Mouse (Mus musculus) granulocyte monocyte progenitor cell, adult 5-6 weeks (primary cell): ENCODE measurements around the gene Stac. TPM values are rescaled to one million over a fixed set of nuclear protein-coding genes. Genes with fewer than 3 reads are reported as not detected.

Experiments used
- ATAC-seq: replicated peaks from 2 replicates; pipeline ENCODE4 v1.8.0; 2016; ENCODE audit warnings: mild to moderate bottlenecking, moderate TSS enrichment, inconsistent platforms; ENCODE audit not compliant: poor library complexity, severe bottlenecking
- total RNA-seq, 2 experiments: library from RNA; stranded (forward) in 1 of 2; stranded (reverse) in 1 of 2; fragments of 200-712, 200-1000 nt in 1 of 2; fragments of >200 nt in 1 of 2; fragmentation: Nextera tagmentation in 1 of 2; gene quantifications; 2 replicates each; pipeline ENCODE4 v1.2.3; 2014 to 2017

The Stac gene
- total RNA-seq, 2 experiments from 2014 or later: not detected

DNA sequence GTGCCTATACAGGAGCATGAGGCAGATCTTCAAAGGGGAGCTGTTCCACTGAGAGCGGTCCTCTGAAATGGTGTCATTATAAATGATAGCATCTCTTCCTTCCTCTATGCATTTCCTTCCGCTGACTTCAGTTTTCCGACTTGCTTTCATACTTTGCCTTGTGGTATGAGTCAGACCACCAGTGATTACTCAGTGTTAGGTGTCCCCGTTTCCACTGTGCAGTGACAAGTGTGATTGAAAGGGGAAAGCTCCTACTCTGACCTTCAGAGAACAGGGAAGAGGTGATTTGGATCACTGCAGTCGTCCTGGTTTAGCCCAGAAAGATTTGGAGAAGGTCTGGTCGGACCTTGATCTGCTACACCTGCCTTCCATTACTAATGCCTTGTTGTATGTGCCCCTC lies 81.4 kb downstream of the Stac start:
- ATAC-seq: no peak

DNA sequence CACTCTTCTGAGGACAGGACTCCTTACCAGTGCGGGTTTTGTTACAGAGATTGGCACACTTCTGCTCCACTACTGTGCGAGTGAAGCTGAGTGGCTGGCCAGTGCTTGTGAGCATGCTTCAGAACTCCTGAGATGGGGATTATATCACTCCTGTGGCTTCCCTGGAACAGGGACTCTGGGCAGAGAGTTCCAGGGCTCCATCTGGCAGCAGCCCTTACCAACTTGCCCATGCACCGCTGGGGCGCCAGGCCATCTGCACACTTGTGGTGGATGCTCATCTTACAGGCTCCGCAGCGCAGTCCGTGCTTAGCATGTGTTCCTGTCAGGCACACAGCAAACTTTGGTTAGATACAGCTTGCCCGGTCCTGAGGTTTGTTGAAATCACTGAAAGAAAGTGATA lies 83.5 kb downstream of the Stac start:
- no peak for ATAC-seq

DNA sequence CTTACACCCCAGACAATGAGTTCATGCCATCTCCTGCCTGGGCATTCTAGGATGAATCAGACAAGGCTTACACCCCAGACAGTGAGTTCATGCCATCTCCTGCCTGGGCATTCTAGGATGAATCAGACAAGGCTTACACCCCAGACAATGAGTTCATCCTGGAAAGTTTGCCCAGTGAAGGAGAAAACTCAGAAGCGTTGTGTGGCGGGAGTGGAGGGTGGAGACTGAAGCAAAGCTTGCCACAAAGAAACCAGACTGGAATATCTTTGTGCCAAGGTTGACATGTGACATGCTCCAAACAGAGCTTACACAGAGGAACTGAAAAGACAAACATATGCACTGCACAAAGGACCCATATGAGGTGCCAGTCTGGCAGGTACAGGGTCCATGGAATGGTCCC lies 102.6 kb downstream of the Stac start:
- no peak for ATAC-seq

DNA sequence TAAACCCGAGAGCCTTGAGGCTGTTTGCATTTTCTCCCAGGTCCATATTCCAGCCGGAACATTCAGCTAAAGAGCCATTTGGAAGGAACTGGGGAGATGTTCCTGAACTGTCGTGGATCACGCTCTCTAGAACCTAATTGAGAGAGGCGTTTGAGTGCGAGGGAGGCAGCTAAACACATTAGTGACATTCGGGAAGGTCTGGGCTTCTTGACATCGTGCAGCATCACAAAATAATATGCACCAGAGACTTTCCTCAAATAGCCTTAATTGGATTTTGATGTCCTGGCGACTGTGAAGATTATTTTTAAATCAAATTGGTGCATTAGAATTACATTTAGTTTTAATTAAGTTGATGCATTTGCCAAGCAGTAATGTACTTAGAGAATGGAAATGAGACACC lies 111.4 kb downstream of the Stac start:
- no peak for ATAC-seq

DNA sequence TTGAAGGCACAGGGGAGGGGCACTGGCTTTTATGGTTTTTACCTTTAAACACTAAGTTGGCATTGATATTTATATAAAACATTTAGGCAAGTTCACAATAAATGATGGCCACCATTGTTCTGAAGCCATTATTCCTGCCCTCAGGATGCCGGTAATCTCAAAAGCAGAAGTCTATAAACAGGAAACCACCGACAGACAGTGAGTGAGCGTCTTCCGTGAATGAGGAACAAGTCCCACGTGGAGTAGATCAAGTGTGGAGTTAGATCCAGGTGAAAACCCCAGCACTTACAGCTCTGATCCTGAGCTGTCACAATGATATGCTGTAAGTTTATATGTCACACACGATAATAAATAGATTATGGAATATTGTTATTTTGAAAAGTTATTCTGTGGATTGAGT lies 112.7 kb downstream of the Stac start:
- peak; percentile 98 for ATAC-seq

DNA sequence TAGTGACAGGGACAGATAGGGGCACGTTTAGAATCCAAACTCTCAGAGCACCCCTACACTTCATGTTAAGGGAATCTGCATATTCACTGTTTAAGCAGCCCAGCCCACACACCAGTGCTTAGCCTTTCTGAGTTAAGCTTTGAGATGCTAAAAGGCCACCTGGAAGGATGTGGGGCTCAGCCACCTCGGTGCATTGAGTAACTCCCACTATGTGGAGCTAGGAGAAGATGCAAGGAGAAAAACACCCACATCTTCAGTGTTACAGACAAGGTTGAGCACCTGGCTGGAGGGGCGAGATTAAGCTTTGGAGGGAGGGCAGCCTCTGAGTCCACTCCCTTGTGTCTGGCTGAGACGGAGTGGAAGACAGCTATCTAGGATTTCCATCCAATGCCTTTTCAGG lies 114.3 kb downstream of the Stac start:
- ATAC-seq: no peak

DNA sequence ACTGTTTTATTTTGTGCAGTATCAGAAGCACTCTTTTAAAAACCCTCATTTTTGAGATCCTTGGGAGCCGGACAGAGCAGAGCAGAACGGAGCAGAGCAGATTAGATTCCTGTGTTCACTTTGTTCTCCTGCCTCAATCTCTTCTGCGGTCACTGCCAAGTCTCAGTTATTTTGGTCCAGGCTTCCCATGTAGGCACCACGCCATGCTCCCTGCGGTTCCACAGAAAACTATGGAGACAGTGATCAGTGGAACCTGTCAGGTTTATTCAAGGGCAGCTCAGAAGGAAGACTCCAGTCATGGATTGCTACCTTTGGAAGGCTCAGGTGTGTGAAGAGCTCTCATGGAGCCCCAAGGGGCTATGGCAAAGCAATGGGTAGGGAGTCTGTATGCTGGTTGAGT lies 116.3 kb downstream of the Stac start:
- ATAC-seq: no peak

DNA sequence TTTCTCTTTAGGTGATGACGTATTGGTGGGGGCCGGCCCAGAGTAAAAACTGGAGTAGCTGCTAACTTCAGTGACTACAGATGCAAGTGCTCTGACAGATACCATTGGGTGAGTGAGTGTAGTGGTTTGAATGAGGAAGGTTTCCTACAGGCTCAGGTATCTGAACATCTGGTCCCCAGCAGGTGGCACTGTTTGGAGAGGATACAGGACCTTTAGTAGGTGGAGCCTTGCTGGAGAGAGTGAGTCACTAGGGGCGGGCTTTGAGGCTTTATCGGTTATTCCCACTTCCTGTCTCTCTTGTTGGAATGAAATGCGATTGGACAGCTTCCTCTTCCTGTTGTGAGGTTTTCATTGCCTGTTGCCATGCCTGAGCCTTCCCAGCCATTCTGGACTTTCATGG lies 118.5 kb downstream of the Stac start:
- peak; percentile 96 for ATAC-seq

DNA sequence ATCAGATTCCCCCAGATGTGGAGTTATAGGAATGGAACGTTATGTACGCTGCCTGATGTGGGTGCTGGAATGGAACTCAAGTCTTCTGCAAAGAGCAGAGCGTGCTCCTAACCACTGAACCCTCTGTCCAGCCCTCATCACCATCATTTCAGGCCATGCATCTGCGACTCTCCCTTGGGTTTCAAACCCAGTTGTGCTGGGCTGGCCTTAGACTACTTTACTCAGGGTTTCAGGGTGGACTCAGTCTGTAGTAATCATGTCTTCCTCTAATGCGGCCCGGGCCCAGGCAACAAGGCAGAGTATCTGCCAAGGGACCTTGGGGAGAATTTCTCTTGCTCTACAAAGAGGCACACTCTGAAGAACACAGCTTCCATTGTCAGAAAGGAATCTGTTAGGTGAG lies 126.0 kb downstream of the Stac start:
- ATAC-seq: no peak

DNA sequence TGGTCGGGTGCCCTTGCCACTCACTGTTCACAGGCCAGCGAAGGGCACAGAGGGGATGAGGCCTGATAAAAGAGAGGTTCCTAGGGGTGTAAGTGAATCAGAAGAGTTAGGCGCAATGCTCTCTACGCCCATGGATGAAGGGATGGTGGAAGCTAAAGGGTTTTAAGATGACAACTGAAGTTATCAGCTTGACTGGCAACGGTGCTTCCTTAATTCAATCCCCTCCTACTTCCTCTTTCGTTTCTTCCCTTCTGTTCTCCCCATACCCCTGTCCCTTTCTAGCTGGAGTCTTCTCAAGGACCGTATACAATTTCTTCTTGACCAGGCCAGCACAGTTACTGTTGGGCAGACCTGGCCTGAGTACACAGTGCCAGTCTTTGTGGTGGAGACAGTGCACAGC lies 126.9 kb downstream of the Stac start:
- peak; percentile 85 for ATAC-seq

DNA sequence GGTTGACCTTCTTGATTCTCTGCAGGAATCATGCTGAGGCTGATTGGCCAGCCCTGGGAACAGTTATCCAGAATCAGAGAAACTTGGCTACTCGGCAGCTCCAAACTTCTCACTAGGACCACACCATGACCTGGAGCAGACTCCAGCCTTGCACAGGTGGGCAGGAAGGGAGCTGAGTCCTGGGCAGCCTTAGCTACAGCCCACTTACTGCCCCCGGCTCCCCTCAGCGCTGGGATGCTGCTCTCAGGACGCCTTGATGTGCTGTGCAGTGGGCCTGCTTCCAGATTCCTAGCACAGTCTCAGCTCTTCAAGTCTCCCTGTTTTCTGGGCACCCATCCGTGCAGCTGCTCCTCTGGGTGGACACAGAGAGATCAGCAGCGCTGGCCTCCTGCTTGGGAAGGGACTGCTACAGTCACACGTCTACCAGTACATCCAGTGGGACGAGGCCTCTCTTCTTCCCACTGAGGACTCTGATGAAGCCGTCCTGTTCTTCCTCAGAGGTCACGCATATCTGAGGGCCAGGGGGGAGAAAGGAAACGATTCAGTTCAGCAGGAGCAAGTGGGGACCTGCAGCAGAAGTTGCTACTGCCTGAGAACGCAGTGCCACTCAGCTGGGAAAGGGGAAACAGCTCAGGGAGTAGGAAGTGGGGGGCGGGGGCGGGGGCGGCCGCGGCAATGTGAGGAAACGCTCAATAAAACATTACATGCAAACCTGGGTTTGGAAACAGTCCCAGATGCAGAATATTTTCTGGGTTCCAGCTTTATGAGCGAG lies 127.7 kb downstream of the Stac start:
- ATAC-seq: peak; percentile 90

DNA sequence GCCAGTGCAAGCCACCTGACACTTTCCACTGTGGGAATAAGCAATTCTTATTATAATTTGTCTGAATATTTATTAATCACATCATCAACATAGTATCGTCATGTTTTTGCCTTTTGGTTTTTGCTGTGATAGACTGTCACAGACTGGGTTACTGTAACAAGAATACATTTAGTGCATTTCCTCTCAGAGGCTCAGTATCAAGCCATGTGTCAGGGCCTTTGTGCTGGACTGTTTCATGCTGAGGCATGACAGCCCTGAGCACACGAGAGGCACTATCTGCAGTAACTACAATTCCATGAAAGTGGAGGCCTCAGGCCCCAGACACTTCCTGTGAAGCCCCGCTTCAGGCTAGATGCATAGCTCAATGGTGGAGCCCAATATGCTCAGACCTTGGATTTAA lies 133.4 kb downstream of the Stac start:
- no peak for ATAC-seq

DNA sequence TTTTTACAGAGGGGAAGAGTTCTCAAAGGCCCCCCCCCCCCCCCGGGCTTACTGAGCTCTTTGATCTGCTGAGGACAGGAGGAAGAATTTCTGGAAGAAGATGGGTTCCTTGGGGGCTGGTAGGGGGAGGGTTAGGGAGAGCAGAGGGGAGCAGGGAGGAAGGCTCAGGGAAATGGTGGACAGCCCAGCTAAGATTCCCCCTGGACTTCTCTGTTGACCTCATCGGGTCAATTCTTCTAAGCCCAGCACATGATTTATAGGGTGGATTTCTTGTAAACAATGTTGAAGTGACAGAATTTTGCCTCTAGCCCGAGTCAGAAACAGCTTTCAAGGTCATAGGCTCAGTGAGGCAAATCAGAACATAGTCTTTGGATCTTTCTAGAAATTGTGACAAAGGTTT lies 137.3 kb downstream of the Stac start:
- ATAC-seq: no peak

DNA sequence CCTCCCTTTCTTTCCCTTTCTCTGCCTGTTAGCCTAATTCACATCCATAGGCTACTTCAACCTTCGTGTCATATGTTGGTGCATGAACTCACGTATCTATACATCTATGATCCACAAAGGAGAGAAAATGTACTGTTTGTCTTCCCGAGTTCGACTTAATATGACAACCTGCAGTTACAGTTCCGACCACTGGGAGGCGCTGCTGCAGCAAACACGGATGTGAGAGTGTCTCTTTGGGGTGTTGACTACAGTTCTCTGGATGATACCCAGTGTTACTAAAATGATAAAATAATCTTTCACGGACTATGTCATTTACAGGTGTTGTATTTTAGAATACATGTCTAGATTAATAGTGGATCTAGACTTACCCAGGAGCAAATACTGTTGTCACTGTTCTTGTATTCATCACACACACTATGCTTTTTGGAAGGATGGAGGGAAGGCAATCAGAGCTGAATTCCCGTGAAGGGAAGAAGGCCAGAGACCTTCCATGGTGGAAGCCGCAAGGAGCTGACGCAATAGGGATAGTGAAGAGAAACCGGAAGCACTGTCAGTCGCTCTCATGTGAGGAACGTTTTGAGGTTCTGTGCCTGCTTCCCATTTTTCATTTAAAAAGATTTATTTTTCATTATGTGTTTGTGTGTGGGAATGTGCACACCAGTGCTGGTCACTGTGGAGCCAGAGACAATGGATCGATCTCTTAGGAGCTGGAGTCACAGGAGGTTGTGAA lies 138.5 kb downstream of the Stac start:
- peak; percentile 73 for ATAC-seq

DNA sequence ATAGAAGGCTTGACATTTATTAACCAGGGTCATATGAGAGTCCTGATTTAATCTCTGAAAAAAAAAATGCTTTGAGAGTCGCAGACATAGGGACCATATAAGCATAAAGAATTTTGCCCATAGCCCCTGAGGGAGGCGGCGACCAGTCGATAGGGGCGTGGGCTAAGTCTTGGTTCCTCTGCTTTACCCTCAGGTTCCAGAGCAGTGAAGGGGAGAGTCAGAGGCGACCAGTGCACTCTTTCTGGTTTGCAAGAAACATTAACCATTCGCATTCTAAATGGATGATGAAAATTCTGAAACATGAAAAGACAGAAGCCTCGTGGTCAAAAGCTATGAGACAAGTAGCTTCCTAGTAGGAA lies 139.2 kb downstream of the Stac start:
- no peak for ATAC-seq

DNA sequence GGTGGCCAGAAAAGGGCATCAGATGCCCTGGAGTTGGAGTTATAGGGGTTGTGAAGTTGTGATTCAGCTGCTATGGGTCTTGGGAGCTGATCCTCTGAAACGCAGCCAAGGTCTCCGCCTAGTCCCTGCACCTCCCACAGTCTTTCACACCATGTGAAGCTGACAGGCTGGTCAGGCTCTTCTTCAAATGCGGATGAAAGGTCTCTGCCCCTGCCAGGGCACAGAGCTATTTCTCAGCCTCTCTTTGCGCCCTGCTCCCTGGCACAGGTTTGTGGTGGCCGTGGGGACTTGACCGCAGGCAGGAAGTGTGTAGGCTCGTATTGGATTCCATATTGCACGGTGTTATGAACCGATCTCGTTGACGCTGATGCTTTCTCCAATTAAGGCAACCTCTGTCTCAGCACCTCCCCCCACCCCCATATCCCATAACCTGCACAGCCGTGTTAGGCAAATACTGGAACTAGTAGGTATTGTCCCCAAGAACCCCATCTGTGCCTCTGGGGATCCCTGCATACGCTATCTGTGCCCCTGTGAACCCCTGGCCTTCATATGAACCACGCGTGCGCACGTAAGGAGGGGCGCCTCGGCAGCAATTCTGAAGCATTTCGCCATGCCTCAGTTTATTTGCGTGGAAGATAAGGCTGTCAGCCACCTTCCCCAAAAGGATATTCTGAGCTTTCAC lies 139.7 kb downstream of the Stac start:
- ATAC-seq: no peak

DNA sequence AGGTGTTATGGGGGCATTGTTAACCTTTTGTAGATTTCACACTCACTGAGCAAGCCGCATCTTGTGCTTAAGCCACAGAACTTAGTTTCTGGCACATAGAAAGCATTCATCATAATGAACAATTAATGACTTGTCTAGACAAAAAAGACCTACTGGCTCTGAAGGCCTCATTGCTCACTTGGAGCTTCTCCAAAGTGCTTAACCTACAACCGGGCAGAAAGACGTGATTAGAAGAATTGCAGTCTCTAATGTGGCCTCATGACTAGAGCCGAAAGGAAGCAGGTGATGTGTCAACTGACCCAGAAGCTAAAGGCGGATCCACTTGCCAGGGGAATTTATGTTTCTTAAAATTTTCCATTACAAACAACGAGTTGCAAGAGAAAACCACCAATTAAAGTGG lies 147.5 kb downstream of the Stac start:
- ATAC-seq: no peak

DNA sequence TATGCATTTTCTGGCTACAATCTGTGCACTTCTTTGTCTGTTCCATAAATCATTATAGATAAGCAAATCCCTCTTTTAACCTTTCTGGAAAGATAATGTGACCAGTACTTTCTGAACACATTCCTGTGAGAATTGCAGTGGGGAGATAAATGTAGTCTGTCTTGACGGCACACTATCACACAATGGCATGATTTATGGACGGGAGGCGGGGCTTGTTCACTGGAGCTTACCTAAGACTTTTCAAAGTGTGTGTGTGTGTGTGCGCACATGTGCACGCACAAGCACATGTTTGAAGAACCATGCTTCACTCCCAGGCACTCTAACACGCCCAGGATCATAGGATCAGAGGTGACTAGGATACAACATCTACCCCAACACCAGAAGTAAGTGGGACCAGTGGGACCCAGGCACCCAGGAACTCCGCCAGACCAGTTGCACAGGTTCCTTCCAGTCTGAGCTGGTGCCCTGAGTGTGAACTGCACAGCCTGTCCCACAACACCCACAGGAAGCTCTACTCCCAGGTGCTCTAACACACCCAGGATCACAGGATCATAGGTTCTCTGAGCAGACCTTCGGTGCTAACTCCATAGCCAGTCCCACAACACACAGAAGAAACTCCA lies 154.6 kb downstream of the Stac start:
- no peak for ATAC-seq

DNA sequence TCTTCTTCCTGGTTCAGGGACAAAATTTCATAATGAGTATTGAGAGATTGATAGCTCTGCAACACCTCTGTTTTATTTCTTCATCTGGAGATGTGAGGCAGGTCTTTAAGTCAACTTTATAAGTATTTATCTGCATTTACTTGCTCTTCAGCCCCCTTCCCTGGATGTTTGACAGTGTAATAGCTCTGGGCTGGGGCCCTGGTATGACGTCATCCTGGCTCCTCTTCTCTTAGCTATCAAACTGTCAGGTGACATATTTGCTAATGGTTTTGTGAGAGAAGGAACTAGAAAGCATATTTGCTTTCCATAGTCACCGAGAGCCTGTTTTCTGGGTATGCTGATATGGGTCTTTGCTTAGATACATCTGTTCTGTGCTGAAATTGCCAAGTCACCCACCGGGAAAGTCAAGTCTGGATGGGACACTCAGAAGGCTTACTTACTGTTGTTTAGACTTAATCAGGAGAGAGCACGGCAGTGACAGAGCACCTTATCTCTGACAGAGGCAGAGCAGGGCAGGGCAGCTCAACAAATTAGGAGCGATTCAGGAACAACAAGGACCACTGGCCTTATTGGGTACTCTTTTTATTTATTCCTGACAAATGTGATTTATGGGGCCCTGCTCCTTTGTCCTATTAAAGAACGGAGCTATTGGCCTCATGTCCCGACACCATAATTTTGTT lies 155.3 kb downstream of the Stac start:
- no peak for ATAC-seq

DNA sequence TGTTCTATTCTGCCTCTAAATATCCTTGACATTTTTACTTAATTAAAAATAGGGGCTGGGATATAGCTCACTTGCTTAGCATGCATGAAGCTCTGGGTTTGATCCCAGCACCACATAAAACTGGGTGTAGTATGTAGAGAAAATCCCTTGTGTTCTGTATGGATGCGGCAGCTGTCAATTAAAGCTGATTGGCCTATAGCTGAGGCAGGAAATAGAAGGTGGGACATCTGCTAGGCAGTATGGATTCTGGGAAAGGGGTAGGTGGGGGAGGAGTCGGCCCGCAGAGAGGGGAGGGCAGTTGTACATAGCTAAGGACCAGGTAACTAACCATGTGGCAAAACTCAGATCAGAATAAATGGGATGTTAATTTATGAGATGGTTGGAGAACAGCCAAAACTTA lies 166.3 kb downstream of the Stac start:
- ATAC-seq: no peak

DNA sequence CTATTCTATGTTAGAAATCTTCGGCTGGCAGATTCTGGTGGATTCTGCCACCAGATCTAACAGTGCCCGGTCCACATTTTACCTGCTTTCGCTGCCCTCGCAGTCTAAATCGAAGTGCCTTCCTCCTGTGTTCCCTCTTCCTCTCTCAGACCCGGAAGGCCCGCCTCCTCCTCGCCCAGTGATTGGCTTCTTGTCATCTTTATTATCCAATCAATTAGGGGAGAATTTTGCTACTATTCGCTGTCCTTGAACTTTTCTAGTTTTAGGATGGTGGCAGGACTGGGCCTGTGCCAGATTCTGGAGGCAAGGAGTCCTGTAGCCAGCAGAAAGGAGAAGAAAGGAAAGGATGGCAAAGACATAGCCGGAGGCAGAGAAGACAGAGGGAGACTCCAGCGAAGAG lies 167.0 kb downstream of the Stac start:
- no peak for ATAC-seq
